Mouse (Mus musculus) cerebellum, postnatal 25 days (tissue): ENCODE results near the gene Ptch1.

Source experiments
- DNase-seq, 2 experiments: peaks; one replicate each; pipeline ENCODE4 v3.0.0; 2021; ENCODE audit warnings: mixed read lengths in 2 of 2

Gene Ptch1

GRCm38 (mm10) chr13:63530371-63530764 is 43.0 kb downstream of the Ptch1 start:
- no peak for DNase-seq

DNA sequence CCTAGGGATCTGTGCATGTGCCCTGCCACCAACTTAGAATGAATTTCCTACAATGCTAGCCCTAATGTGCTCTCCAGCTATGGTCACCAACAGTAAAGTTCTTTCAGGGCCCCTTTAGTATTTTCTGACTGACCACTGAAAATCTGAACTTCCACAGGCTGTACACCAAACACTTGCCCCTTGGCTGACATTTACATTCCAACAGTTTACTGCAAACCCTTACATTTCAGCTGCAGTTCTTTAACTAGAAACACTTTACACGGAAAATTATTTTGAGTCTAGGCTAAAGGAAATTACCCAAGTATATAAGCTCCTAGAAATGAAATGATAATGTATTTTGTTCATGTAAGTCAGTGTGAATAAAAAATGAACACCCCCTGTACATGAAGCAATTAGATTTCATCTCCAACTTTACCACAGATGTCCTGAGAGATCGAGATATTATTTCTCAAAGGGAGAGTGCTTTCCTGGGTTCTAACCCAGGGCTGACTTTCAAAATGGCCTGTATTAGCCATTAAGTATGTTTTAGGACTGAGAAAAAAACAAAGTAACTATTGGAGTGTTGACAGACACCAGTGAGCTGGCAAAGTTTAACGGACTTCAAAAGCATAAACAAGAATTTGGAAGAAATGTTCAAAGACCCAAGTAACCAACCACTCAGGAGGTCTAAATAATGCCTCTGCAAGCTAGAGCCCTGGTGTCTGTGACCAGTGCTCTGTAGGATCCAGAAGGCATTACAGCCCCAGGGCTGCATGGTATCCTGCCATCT is 43.6 kb downstream of the Ptch1 start:
- DNase-seq, result no peak

GRCm38 (mm10) chr13:63528852-63529251 is 44.5 kb downstream of the Ptch1 start:
- DNase-seq, result no peak

- DNase-seq, result peak; percentile 37 to 45
Measured at GRCm38 (mm10) chr13:63528164-63528675, 45.2 kb downstream of the Ptch1 start.

DNA sequence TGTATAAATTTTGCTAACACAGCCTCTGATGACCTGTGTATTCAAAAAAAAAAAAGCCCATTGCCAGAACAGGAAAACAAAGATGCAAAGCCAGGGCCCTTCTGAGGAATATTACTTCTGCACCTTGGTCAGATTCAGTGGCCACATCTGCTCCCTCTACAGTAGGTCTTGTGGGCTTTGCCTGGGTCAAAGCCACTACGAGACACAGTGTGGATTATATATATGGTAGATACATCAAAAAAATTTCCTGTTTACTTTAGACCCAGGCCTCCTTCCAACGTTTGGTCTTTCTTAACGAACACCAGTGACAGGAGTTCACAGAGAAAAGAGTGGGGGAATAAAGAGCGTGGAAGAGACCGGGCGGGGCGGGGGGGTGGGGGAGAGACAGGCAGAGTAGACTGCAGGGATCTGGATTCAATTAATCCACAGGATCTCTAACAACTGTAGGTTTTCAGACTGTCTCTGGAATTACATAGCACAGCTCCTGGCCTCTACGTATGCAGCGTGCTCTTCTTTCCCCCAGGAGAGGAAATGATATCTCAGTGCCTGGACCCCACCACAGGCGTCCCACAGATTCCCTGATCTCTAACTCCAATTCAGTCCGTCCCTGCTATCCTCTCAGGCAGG is 47.7 kb downstream of the Ptch1 start:
- DNase-seq, result no peak

DNA sequence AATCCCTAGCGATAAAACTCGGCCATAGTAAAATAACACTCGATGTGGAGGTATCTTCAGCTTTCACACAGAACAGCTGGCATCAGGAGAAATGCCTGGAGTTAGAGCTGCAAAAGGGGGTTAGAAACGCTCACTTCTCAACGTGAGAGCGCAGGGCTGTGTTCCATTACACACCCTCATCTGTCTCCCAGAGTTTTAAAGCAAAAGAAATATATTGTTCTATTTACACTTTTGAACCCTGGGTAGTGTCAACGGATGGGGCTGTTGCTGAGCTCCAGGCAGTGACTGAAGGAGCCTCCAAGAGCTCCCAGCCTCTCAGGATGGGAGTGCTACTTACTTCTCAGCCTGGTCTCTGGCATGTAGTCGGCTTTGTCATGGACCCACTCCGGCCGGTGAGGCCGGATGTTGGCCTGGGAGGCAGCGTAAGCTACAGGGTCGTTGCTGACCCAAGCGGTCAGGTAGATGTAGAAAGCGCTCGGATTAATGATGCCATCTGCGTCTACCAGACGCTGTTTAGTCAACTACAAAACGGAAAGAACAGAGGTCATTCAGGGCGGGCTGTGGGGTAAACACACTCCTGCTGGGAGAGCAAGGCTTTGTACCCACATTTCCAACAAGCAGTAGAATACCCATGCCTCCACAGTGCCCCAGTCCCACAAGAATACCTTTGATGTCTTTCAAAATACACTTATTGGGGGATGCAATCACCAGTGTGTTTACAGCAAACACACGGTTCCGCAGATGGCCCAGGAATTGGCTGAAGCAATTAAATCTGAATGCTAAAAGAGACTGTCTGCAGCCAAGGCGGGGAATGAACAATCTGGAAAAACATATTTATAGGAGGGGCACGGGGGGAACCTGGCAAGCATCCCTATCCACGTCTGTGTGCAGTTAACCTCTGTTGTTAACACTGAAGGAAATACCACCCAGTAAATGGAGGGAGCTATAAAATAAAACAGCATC is 48.5 kb downstream of the Ptch1 start:
- DNase-seq, result peak; percentile 57 to 71

DNA sequence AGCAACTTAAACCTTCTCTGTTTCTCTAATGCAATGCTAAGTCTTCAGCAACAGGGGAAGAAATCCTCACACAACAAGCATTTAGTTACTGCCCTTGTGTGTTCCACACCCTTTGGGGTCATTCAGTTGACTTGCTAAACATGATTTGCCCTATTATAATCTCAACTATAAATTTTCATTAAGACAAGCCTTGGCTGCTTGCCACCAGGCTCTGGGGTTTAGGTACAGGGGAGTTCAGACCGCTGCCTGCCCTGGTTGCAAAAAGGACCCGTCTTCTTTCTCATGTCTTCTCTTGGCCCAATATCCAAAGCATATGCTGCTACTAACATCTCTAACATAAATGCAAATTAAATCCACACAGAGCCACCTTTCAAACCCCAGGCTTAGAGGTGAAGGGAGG is 49.3 kb downstream of the Ptch1 start:
- no peak for DNase-seq

GRCm38 (mm10) chr13:63522832-63523231 is 50.6 kb downstream of the Ptch1 start:
- no peak for DNase-seq

GRCm38 (mm10) chr13:63520110-63520509 is 53.3 kb downstream of the Ptch1 start:
- DNase-seq, result no peak

DNA sequence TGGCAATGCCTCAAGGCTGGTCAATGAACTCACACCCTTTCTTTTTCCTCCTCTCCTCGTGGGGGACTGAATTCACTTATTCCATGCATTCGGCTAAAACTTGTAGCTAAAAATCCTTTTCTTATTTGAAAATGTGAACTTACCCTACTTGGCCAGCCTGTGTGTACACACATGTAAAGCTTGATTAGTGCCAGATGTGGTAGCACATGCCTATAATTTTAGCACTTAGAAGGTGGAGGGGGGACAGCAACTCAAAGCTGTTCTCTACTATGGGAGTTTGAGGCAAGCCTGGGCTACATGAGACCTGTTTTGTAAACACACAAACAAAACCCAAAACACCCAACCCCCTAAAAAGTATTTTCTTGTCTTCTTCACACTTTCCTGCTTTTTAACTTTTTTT is 56.9 kb downstream of the Ptch1 start:
- no peak for DNase-seq

DNA sequence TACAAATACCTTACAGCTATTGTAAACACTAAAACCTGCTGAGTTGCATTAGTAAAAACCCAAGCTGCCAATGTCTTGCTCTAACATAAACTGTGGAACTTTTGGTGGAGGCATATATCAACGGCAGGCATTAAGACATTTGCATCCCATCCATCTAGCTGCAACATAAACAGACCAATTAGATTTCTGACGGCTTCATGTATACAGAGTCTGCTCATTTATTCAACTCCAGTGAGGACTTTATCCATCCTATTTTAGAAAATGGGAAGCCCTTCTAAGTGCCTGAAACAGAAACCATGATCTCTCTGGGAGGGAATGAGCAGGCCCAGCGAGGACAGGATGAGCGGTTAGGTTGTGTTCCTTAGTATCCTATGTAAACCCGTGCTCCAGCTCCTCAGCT is 57.9 kb downstream of the Ptch1 start:
- DNase-seq, result no peak

- DNase-seq, result no peak
Measured at GRCm38 (mm10) chr13:63514931-63515360, 58.5 kb downstream of the Ptch1 start.

- DNase-seq, result peak; percentile 52 to 68
Measured at GRCm38 (mm10) chr13:63513374-63514098, 59.9 kb downstream of the Ptch1 start.

- no peak for DNase-seq
Measured at GRCm38 (mm10) chr13:63512411-63512810, 61.0 kb downstream of the Ptch1 start.

GRCm38 (mm10) chr13:63507821-63508220 is 65.6 kb downstream of the Ptch1 start:
- no peak for DNase-seq

- DNase-seq, result no peak
Measured at GRCm38 (mm10) chr13:63507001-63507556, 66.3 kb downstream of the Ptch1 start.

DNA sequence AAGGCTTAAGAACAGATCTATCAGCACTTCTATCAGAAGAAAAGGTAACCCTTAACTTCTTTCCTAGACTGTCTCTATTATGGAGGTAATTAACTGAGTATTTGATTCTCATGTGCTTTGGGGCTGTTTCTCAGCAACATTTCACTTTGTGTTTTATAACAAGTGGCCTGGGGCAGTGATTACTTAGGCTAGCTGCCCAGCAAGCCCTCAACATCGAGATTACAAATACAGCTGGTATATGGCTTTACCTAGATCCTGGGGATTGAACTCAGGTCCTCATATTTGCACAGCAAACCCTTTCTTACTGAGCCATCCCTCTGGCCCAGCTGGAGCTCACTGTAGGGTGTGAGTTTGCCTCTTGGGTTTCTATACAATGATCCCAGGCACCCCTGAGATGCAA is 67.0 kb downstream of the Ptch1 start:
- DNase-seq, result no peak

- no peak for DNase-seq
Measured at GRCm38 (mm10) chr13:63502391-63502790, 71.0 kb downstream of the Ptch1 start.

GRCm38 (mm10) chr13:63499489-63499888 is 73.9 kb downstream of the Ptch1 start:
- no peak for DNase-seq

DNA sequence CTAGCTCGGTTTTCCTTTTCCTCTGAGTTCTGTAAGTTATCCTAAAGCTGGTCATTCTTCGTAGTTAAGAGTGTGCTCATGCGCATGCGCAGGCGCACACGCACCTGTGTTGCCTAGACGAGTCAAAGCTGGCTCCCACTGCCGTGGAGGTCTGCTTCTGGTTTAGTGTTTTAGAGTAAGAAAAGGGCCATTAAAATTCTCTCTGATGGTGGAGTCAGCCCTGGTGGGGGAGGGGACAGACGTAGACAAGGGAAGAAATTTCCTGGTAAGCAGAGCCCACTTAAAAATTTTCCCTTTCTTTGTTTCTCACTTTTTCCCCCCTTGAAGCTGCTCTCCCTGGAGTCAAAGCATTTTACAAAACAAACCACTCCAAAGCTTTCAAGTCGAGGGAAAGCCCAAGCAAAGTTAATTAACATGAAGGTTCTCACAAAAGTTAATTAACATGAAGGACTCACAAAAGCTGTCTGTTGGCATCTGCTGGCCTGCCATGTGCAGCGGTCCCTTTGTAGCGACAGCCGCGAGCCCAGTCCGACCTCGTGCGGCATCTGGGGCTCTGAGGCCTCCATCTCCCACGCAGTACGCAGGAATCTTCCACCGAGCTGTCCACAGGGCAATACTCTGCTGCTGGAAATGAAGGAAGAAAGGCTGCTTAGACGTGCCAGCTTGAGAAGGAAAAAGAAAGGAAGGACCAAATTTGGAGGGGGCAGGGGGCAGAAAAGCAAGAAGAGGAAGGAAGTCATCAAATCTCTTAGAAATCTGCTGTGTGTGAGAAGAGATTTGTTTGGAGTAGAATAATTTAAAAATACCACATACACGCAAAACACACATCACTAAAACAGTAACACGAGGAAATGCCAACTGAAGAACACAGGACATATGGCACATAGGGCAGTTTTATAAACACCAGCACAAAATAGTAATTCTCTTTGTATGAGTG is 76.5 kb downstream of the Ptch1 start, which contains the start of gene Fancc:
Gene Fancc (minus strand): TSS at position 633 of the 937 bp plus-strand sequence.
- no peak for DNase-seq

- no peak for DNase-seq
Measured at GRCm38 (mm10) chr13:63487707-63488042, 85.7 kb downstream of the Ptch1 start.
